Mouse (Mus musculus) E14TG2a.4 (cell line): ENCODE data around the gene Hoxd1.

ENCODE experiments used
- H3K27me3 ChIP-seq: 2 replicates; pipeline ENCODE4 v1.6.1; 2014; ENCODE audit warnings: low read length, control low read depth; ENCODE audit not compliant: insufficient read depth
- H3K36me3 ChIP-seq: 2 replicates; pipeline ENCODE4 v1.6.1; 2014; ENCODE audit warnings: low read length, control low read depth; ENCODE audit not compliant: insufficient read depth
- H3K4me1 ChIP-seq: replicated peaks from 2 replicates; pipeline ENCODE4 v1.6.1; 2014; ENCODE audit warnings: low read depth, low read length, control low read depth
- H3K4me3 ChIP-seq: replicated peaks from 2 replicates; pipeline ENCODE4 v1.5.1; 2014; ENCODE audit warnings: mild to moderate bottlenecking, low read length
- H3K9me3 ChIP-seq: 2 replicates; pipeline ENCODE4 v1.6.1; 2014; ENCODE audit warnings: low read length, control low read depth
- CTCF ChIP-seq: conservative IDR thresholded peaks from 2 replicates; pipeline ENCODE4 v1.5.1; 2014; ENCODE audit warnings: low read length
- NANOG ChIP-seq: IDR thresholded peaks from 2 replicates; pipeline ENCODE4 v1.6.1; 2014; ENCODE audit warnings: borderline replicate concordance, low read length, mixed read lengths
- POU5F1 ChIP-seq: IDR thresholded peaks from 2 replicates; pipeline ENCODE4 v1.6.1; 2014; ENCODE audit warnings: low read length, borderline replicate concordance

The Hoxd1 gene

GRCm38 (mm10) chr2:74762522-74763244, at the start of gene Hoxd1:
TSS of gene Hoxd1 (plus strand) at chr2:74762980.
- Histone ChIP-seq H3K36me3 (no peaks in the 10 kb centered on the region), H3K4me3 (peak within 1 kb of the TSS; percentile 81), H3K27me3 (peaks cover 84% of the 10 kb centered on the region), H3K4me1 (peaks cover 6% of the 10 kb centered on the region), H3K9me3 (no peaks in the 10 kb centered on the region)
- TF ChIP-seq POU5F1: no peak
- TF ChIP-seq NANOG: no peak
- no peak for TF ChIP-seq CTCF

GRCm38 (mm10) chr2:74713239-74714150, 49.3 kb upstream of the Hoxd1 start:
- peaks cover 96% of the 10 kb centered on the region for H3K27me3 ChIP-seq
- no peaks in the 10 kb centered on the region for H3K36me3 ChIP-seq
- TF ChIP-seq NANOG (no peak), POU5F1 (no peak)
- H3K4me3 ChIP-seq: no peak overlapping the region
- H3K4me1 ChIP-seq: peaks cover 34% of the 10 kb centered on the region
- no peaks in the 10 kb centered on the region for H3K9me3 ChIP-seq

GRCm38 (mm10) chr2:74714156-74714789, 48.5 kb upstream of the Hoxd1 start:
- no peaks in the 10 kb centered on the region for H3K9me3 ChIP-seq
- TF ChIP-seq CTCF (no peak), NANOG (no peak), POU5F1 (no peak)
- H3K36me3 ChIP-seq: no peaks in the 10 kb centered on the region
- H3K27me3 ChIP-seq: peaks cover 95% of the 10 kb centered on the region
- H3K4me3 ChIP-seq: no peak overlapping the region
- H3K4me1 ChIP-seq: peaks cover 34% of the 10 kb centered on the region

- Histone ChIP-seq H3K27me3 (peaks cover 93% of the 10 kb centered on the region), H3K4me1 (peaks cover 40% of the 10 kb centered on the region), H3K9me3 (no peaks in the 10 kb centered on the region), H3K4me3 (no peak overlapping the region), H3K36me3 (no peaks in the 10 kb centered on the region)
- no peak for TF ChIP-seq CTCF
- TF ChIP-seq POU5F1: no peak
- TF ChIP-seq NANOG: no peak
These were observed 47.9 kb upstream of the Hoxd1 start for GRCm38 (mm10) chr2:74714881-74715280.

- Histone ChIP-seq H3K27me3 (peaks cover 89% of the 10 kb centered on the region), H3K4me1 (peaks cover 48% of the 10 kb centered on the region), H3K36me3 (no peaks in the 10 kb centered on the region), H3K9me3 (no peaks in the 10 kb centered on the region), H3K4me3 (peak overlapping the region; percentile 55)
- TF ChIP-seq NANOG (no peak), CTCF (peak; percentile 39)
These were observed 47.1 kb upstream of the Hoxd1 start for GRCm38 (mm10) chr2:74715504-74716241.

GRCm38 (mm10) chr2:74720384-74720783, 42.4 kb upstream of the Hoxd1 start:
- peaks cover 47% of the 10 kb centered on the region for H3K4me1 ChIP-seq
- no peak overlapping the region for H3K4me3 ChIP-seq
- H3K36me3 ChIP-seq: no peaks in the 10 kb centered on the region
- H3K27me3 ChIP-seq: peaks cover 89% of the 10 kb centered on the region
- no peak for TF ChIP-seq CTCF
- TF ChIP-seq POU5F1: no peak
- no peak for TF ChIP-seq NANOG
- 0 out of 2 replicates have a peak, but pooled peaks cover 2% of the 10 kb centered on the region for H3K9me3 ChIP-seq

- Histone ChIP-seq H3K36me3 (no peaks in the 10 kb centered on the region), H3K27me3 (peaks cover 92% of the 10 kb centered on the region), H3K9me3 (0 out of 2 replicates have a peak, but pooled peaks cover 2% of the 10 kb centered on the region), H3K4me1 (peaks cover 43% of the 10 kb centered on the region), H3K4me3 (no peak overlapping the region)
- no peak for TF ChIP-seq POU5F1
- TF ChIP-seq NANOG: no peak
- no peak for TF ChIP-seq CTCF
These were observed 41.8 kb upstream of the Hoxd1 start for GRCm38 (mm10) chr2:74720955-74721491.
